Mouse (Mus musculus): ENCODE measurements around the gene Ccdc96.

DNA sequence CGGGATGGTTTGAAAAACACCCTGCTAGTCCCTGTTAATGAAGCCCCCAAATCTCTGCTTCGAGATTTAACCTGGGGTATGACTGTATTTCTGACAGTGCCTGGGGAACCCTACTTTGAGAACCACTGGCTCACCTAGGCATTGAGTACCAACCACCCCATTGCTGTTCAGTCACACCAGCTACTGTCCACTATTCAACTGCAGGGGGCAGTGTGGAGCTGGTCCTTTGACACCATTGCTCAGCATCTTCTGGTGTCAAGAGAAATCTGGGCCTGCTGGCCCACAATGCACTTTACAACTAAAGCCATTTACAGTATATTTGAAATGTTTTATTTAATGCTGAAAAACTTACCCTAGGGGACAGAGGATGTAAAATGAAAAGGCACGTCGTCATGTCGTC lies 10.1 kb upstream of the Ccdc96 start:
- TF ChIP-seq CTCF (IDR thresholded peaks at IDR 0.05; ENCODE audit: low read depth) (peak; percentile 90), EP300 (IDR thresholded peaks at IDR 0.05; ENCODE audit: low read depth) (no peak)
